Mouse (Mus musculus): Measurements from ENCODE around the gene Nup160.

Gene Nup160

DNA sequence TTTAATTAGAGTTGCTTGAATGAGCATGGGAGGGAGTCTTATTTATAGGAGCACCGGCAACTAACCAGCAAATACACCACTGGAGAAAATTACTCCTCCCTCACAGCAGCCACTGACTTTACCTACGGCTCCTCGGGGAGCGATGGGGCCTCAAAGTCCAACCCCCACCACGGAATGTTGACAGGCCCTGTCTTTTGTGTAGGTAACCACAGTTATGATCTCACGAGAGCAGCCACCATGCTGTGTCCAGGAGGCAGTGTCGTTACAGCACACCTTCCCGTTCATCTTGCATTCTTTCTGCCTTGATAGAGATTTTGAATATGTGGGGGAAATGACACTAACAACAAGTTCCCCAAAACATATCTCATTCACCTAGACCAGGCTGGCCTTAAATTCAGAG lies at the start of gene Nup160:
TSS of gene Nup160 (plus strand) at position 209 of the 400 bp plus-strand sequence.
- DNase-seq (ENCODE audit: low spot score in 2 of 2) = no peak

- DNase-seq (ENCODE audit: low spot score in 2 of 2) = no peak
Observed at GRCm38 (mm10) chr2:90628261-90628660, 48.8 kb upstream of the Nup160 start.

DNA sequence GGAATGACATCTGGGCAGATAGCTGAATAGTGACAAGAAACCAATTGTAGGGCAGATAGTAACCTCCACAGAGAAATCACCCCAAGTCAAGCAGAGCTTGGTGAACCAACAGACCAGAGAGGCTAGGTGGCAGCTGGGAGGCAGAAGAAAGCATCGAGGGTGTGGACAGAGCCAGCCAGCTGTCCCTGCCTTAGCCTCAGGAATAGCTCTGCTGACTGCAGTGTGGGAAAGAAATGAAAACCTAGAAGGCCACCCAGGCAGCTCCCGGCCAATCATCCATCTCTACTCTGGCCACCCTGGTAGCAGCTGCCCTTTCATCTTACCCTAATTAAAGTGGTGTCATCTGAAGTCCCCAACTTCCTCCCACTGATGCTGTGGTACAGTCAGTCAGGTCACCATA lies 47.5 kb upstream of the Nup160 start:
- DNase-seq (ENCODE audit: low spot score in 2 of 2) = no peak

DNA sequence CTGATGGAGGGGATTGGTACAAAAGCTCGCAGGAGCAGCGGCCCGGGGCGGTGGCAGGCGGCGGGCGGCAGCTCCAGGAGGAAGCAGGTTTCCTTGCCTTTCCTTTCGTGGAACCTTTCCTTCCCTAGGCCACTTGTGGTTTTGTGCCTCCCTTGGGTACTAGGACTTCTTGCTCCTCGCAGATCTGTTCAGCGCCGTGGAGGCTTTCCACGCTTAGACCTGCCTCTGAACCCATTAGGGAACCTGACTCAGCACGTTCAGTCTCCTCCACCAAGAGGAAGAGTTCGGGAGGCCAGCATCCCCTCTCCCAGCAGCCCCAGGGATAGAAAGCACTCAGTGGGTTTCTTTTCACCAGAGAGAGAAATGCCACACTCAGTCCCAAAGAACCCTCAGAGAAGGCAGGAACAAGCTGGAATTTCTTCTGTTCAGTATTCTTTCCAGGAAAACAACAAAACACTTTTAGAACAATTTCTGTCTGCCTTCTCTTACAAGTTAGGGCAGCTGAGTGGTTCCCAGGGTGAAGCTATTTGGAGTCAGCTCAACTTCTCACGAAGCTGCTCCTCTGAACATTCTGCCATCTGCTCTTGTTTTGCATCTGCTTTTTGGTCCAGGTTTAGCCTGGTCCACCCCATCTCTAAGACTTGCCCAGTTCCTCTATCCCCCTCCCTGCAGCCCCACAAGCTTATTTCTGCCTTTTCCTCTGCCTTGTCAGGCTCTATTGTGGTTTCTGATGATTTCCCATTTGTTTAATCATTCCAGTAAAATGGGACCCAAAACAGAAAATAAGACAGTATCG lies 44.9 kb upstream of the Nup160 start:
- DNase-seq (ENCODE audit: low spot score in 2 of 2) = peak in 1 of 2 experiments; percentile 59

GRCm38 (mm10) chr2:90634671-90635070 lies 42.3 kb upstream of the Nup160 start:
- DNase-seq (ENCODE audit: low spot score in 2 of 2) = no peak

- DNase-seq (ENCODE audit: low spot score in 2 of 2) = no peak
Observed at GRCm38 (mm10) chr2:90635085-90635723, 41.8 kb upstream of the Nup160 start.

DNA sequence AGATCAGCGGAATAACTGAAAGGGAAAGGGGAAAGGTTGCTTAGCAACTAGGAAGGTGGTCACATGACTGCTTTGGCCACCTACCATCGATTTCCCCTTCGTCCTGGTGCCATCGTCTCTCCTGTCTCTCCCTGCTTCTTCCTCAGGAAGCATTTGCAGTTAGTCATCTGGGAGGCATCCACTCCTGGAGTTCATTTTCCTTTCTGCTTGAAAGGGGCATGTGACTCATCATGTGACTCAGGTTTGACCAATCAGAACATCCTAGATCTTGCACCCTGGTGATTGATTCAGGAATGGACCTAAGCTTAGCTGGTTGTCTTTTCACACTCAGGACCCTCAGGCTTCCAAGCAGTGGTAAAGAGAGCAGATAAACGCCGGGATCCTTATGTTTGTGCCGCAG lies 40.2 kb upstream of the Nup160 start:
- DNase-seq (ENCODE audit: low spot score in 2 of 2) = no peak

- DNase-seq (ENCODE audit: low spot score in 2 of 2) = no peak
Observed at GRCm38 (mm10) chr2:90638986-90639746, 37.8 kb upstream of the Nup160 start.

GRCm38 (mm10) chr2:90639747-90640699 lies 37.0 kb upstream of the Nup160 start:
- no peak for DNase-seq (ENCODE audit: low spot score in 2 of 2)

DNA sequence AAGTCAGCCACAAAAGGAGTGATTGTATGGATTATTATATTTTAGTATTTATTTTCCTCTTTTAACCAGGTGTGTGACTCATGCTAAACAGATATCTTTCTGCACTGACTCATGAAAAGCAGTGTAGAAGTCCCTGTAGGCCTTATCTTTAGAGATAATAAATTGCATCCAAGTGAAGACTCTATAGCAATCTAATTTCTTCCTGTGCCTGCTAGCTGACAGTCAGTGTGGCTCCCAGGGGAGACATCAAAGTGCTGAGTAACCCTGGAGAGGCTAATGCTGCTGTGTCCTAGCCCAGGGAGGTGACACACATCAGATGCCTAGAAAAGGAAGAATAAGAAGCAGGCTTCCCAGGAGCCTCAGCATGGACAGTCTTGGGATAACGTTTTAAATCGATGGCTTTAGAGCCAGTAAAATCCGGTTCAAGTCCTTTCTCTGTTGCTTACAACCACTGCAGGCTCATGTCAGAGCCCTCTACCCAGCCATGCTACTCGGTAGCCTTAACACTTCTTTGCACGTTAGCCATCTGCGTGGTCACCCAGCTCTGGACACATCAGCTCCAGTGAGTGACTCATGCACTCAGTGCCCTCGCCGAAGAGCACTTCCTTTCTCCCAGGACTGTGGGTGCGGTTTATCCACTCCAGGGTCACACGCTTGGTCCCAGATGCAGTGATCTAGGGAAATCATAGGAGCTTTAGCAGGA lies 35.9 kb upstream of the Nup160 start:
- DNase-seq (ENCODE audit: low spot score in 2 of 2) = no peak

GRCm38 (mm10) chr2:90641710-90642039 lies 35.3 kb upstream of the Nup160 start:
- DNase-seq (ENCODE audit: low spot score in 2 of 2) = no peak

DNA sequence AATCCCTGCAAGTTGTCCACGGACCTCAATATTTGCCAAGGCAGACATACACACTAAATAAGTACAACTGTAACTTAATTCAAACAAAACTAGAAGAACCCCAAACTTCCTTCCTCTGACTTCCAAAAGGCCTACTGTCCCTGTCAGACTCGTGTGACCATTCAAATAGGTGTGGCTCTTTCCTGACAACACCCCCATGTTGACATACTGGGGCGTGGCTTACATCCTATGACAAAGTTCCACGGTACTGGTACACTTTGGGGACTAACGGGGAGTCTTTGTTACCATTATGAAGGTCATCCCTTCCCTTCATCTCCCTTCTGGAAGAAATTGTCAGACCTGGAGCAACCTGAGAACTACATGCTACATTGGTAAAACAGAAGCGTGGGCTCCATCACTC lies 29.9 kb upstream of the Nup160 start:
- no peak for DNase-seq (ENCODE audit: low spot score in 2 of 2)

GRCm38 (mm10) chr2:90649405-90649804 lies 27.6 kb upstream of the Nup160 start:
- no peak for DNase-seq (ENCODE audit: low spot score in 2 of 2)

GRCm38 (mm10) chr2:90649965-90650364 lies 27.1 kb upstream of the Nup160 start:
- peak in 1 of 2 experiments; percentile 44 for DNase-seq (ENCODE audit: low spot score in 2 of 2)

- no peak for DNase-seq (ENCODE audit: low spot score in 2 of 2)
Observed at GRCm38 (mm10) chr2:90652101-90652500, 24.9 kb upstream of the Nup160 start.

- DNase-seq (ENCODE audit: low spot score in 2 of 2) = no peak
Observed at GRCm38 (mm10) chr2:90652993-90653392, 24.0 kb upstream of the Nup160 start.

DNA sequence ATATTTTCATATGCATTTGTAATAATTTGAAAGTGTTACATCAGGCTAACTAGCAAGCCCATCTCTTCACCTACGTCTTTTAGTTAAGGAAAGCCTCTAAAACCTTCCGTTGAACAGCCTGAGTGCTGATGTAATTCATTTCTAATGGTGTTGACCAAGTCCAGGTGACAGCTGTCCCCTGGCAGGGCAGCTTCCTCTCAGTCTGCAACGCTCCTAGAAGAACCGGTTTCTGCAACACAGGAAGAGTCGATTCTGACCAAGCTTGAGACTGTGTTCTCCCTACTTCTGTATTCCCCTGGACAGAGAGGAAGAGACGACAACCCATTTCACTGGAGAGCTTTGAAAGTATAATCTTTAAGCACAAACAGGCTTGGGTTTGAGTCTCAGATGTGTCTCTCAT lies 21.6 kb upstream of the Nup160 start:
- DNase-seq (ENCODE audit: low spot score in 2 of 2) = no peak

DNA sequence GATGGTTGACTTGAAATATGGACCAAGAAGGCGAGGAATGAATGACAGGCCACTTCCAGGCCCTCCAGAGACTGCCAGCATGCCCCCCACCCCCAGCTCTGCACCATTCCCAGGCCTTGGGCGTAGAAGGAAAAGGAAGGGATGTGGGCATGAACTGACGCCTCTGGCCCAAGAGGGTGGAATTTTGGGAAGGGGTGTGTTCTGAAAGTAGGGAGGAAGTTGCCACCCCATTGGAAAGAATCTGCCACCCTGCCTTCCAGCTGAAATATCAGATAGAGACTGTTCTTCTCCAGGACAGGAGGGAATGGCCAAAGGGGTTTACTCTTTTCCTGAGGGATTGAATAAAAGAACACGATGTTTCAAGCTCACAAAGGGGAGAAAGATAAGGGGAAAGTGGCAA lies 18.4 kb upstream of the Nup160 start:
- DNase-seq (ENCODE audit: low spot score in 2 of 2) = no peak

- no peak for DNase-seq (ENCODE audit: low spot score in 2 of 2)
Observed at GRCm38 (mm10) chr2:90659016-90659415, 18.0 kb upstream of the Nup160 start.

- no peak for DNase-seq (ENCODE audit: low spot score in 2 of 2)
Observed at GRCm38 (mm10) chr2:90659639-90660038, 17.4 kb upstream of the Nup160 start.

DNA sequence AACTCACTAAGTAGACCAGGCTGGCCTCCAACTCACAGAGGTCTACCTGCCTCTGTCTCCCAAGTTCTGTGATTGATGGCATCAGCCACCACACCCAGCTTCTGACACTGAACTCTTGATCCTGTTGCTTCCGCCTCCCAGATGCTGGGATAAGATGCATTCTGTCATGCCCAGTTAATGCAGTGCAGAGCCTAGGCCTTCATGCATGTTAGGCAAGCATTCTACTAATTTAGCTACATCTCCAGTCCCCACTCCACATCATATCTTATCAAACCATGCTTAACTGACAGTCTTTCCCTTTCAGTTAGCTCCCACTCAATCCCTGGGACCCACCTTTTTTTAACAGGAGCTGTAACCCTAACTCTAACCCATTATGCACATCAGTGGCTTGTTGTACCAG lies 16.1 kb upstream of the Nup160 start:
- no peak for DNase-seq (ENCODE audit: low spot score in 2 of 2)
